Mouse (Mus musculus) gastrocnemius, adult 8-10 months (tissue): ENCODE results near the gene Gfy. TPM values are rescaled to one million over a fixed set of nuclear protein-coding genes. Genes with fewer than 3 reads are reported as not detected.
A peak's percentile ranks its signal among the peaks of the same experiment; 100 is the strongest.

ENCODE experiments used
- DNase-seq, 2 experiments: peaks; one replicate each; pipeline ENCODE4 v3.0.0; 2022; ENCODE audit warnings: low spot score in 2 of 2
- total RNA-seq, 4 experiments: library from RNA; stranded (reverse); gene quantifications; 2 replicates each; pipeline ENCODE4 v1.2.4; 2022

Gfy gene
- not detected for total RNA-seq

DNA sequence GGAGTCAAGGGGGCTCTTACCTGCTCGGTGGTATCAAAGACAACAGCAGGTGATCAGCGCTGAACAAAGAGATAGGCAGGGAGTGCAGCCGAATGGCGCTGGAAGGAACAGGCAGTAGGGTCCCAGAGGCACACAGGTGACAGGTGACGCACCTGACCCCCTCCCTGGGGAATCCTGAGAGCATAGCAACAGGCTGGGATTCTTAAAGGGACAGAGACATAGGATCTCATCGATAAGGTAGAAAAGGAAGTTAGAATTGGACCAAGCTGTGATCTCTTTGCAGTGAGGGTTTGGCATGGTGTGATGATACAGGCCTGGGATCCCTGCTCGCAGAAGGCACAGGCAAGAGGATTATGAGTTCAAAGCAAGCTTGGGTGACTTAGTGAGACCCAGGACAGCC lies at the start of gene Gfy:
Gene Gfy, minus strand, starts transcription at position 101 of the 400 bp plus-strand sequence.
- no peak for DNase-seq

- DNase-seq, result no peak
These were observed 49.7 kb upstream of the Gfy start for GRCm38 (mm10) chr7:45229046-45229445.

GRCm38 (mm10) chr7:45228548-45228947 lies 49.2 kb upstream of the Gfy start:
- DNase-seq, result no peak

DNA sequence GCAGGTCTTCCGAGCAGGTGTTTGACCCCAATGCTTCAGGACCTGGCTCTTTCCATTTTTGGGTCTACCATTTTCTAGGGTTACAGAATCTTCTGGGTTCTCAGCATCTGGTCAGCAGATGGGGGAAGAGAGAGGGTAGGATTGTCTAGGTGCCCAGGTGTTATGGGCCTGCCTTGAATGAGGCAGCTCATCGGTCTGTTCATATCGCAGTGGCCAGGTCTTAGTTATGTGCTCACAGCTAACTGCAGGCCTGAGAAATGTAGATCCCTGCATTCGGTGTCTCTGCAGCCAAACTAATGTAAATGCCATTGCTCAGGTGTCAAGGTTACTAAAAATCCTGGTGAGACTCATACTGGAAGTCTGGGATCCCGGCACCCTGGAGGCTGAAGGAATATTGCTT lies 47.1 kb upstream of the Gfy start:
- no peak for DNase-seq

DNA sequence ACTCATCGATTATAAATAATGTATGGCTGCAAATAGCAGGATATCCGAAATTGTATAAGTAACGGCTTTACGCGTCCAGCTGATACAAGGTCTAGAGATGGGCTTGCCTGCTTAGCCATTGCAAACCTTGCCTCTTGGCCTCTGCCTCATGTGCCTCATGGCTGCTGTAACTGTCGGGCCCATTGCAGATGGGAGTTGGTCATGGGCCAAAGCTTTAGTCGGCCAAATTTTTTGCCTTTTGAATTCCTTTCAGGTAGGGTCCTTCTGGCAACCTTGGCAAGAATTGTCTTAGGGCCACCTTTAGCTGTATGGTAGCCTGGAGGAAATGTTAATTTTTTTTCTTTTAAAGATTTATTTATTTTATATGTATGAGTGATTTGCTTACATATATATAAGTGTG lies 45.5 kb upstream of the Gfy start:
- no peak for DNase-seq

- no peak for DNase-seq
These were observed 42.3 kb upstream of the Gfy start for GRCm38 (mm10) chr7:45221680-45222079.

DNA sequence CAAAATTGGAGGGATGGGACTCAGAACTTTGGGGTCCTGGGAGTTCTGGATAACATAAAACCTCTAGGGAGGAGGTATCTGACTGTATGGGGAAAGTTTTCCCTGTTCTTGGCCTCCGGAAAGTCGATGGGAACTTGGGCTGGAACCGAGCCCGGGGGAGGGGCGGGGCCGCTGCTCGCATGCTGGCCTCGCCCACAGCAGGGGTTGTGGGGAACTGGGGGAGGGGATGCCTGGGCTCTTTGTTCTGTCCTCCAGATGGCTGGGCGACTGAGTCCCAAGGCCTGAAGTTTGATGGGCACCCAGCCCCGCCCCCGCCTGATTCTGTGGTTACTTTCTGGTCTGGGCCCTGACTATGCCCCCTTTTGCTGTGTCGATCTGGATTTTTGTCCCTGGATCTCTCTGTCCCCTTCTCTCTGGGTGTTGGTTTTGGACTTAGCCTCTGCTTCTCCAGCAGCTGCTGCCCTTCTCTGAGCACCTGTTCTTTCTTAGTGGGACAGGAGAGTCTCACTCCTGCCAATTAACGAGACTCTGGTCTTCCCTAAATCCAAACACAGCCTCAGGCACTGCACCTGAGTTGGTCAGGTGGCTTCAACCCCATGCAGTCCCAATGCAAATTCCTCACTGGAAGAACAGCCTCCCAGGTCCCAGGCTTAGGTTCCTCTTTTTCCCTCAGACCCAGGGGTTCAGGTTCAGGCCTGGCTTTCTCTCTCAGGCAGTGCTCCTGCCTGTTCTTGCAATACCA lies 37.2 kb upstream of the Gfy start:
- DNase-seq, result peak in 1 of 2 experiments; percentile 20

GRCm38 (mm10) chr7:45215673-45216441 lies 36.5 kb upstream of the Gfy start, which contains the start of gene Tead2:
Gene Tead2 (plus strand): TSS chr7:45215753.
- DNase-seq, result no peak

DNA sequence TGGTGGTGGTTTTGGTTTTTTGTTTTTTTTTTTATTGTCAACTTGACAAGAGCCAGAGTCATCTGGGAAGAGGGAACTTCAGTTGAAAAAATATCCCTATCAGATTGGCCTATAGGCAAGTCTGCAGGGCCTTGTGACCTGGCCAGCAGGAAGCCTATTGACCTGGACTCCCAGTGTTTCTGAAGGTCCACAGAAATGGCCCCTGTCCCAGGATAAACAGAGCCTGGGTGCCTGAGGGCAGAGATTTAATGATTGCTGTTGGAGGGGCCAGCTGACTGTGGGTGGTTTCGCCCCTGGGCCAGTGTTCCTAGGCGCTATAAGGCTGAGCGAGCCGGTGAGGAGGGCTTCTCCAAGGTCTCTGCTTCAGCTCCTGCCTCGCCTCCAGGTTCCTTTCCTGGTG lies 34.3 kb upstream of the Gfy start:
- no peak for DNase-seq

DNA sequence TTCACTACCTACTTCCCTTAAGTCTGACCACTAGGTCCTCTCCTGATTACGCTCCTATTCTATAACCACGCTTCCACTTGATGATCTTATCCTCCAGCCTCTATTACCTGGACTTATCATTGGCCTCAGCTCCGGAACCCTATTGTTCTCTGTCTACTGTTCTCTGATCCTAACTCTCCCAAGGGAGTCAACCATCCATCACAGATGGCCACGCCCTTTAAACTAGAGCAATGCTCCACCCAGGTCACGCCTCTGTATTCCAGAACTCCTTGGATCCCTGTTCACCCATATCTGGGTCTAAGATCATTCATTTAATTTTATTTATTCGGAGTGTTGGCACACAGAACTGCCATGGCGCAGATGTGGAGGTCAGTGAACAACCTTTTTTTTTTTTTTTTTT lies 33.0 kb upstream of the Gfy start:
- no peak for DNase-seq

DNA sequence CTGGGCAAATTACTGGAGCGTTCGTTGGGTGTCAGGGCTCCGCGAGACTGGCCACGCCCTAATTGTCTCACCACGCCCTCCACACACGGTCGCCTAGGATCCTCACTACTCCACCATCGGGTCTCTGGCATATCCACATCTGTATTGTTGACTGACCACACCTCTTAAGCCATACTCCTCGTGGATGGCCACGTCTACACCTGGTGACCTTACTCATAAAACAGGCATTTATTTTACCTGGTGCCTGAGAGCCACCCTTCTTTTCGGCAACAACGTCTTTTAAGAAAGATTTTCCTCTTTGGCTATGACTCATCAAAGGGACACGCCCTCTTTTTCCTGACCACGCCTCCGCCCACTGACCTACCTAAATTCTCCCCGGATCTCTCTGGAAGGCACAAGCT lies 32.5 kb upstream of the Gfy start, which contains the start of gene Dkkl1:
Gene Dkkl1, minus strand, starts transcription at position 297 of the 401 bp plus-strand sequence.
- DNase-seq, result no peak

- DNase-seq, result no peak
These were observed 31.7 kb upstream of the Gfy start for GRCm38 (mm10) chr7:45211070-45211469.

DNA sequence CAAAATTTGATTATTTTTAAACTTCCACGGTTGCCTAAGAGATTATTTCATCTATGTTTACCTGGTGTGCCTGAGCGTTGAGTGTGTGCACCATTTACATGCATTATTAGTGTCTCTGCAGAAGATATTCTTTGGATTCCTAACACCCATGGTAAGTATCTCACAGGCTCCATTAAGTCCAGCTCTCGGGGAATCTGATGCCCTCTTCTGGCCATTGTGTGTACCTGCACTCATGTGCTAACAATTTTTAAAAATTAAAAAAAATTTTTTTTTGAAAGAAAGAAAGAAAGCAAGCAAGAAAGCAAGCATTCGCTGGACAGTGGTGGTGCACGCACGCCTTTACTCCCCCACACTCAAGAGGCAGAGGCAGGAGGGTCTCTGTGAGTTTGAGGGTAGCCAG lies 28.9 kb upstream of the Gfy start:
- no peak for DNase-seq

DNA sequence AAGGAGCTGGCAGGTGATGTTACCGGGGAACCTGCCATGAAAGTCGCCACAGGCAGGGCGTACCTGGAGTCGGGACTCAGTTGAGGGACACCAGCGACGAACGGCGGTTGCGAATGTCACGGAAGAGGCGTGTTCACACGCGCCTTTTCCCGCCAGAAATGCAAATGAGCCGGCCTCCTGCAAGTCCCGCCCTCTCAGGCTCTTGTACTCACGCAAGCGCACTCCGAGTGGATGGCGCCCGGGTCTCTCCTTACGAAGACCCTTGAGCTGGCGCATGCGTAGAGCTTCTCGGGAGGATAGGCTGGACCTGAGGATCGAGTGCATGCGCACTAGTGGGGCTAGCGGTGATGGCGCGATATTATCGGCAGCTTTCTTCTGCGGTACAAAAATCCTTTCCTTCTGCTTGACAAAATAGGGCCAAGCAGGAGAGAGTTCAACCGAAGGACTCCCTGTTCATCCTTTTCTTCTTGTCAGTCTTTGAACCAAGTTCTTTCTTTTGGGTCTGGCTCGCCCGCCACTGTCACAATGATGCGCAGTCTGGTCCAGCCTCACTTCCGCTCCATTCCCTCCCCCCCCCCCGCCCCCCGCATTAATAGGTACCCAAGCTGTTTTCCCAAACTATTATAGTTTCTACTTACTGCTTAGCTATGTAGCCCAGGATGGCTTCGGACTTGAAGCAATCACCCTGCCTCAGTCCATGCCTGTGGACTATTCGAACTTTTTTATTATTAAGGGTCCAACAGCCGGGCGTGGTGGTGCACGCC lies 25.2 kb upstream of the Gfy start, which contains the start of gene Ccdc155:
Gene Ccdc155, minus strand, starts transcription at position 513 of the 764 bp plus-strand sequence.
- DNase-seq, result peak; percentile 59 to 79

DNA sequence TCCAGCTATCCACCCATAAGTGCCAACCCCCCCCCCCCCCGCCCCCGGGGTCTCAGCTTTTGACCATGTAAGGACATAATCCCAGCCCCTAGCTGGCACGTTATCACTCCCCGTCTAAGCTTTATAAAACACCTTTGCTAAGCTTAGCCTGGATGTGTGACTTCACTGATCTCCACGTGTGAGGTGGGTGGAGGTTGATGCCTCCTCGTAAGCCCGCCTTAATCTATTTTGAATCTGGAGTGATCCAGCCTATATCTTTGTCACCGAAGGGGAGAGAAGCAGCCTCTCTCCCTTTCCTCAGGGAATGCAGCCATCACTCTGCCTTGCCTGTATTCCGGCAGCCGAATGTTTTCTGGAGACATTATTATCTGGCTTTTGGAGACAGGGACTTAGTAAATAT lies 23.3 kb upstream of the Gfy start:
- DNase-seq, result no peak

DNA sequence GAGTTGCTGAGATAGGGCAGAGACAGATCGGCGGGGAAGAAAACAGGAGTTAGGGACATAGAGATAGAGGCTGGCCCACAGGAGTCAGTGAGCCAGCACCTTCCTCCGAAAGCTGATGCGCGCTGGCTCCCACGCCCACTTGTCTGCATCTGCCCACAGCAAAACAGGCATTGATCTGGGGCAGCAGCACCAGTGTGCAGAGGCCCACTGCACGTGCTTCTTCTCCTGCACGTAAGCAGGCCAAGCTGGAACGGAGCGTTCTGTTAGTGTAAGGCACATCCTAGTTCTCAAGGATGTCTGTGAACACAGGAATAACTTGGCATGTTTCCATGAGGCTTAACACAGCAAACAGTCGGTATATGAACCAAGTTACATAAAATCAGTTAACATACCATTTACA lies 19.6 kb upstream of the Gfy start:
- no peak for DNase-seq

DNA sequence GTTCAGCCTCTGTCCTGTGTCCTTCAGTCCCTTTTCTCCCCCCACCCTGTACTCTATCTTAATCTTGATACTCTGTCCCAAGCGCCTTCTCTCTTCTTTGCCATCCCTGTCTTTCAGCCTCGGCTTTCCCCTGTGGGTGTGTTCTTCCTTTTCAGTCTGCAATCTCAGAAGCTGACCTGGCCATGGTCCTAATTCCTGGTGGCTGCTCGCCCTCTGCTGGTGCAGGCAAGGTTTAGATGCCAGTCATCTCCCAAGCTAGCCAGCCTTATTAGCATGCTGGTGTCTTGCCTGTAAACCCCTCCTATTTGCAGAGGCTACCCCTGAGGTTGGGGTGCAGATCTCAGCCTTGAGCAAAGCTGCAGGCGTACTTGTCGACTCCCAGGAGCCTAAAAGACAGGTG lies 19.1 kb upstream of the Gfy start:
- peak; percentile 57 to 61 for DNase-seq

- no peak for DNase-seq
These were observed 17.6 kb upstream of the Gfy start for GRCm38 (mm10) chr7:45196994-45197393.

GRCm38 (mm10) chr7:45196176-45196535 lies 16.8 kb upstream of the Gfy start:
- no peak for DNase-seq

GRCm38 (mm10) chr7:45195341-45196175 lies 16.2 kb upstream of the Gfy start:
- peak; percentile 14 to 55 for DNase-seq
